Mouse (Mus musculus) olfactory bulb, adult 2 months (tissue): ENCODE results near the gene Kdm1a.

Experiments
- CTCF ChIP-seq: fragments of 200-500 bp; IDR thresholded peaks from 2 replicates; pipeline ENCODE4 v1.5.1; 2012; ENCODE audit warnings: low read depth, mild to moderate bottlenecking, low read length, moderate library complexity; ENCODE audit not compliant: insufficient read depth
- POLR2A ChIP-seq: fragments of 200-500 bp; IDR thresholded peaks from 2 replicates; pipeline ENCODE4 v1.6.1; 2012; ENCODE audit warnings: mild to moderate bottlenecking, low read depth, low read length, moderate library complexity; ENCODE audit not compliant: insufficient read depth

GRCm38 (mm10) chr4:136526412-136526811 is 76.1 kb downstream of the Kdm1a start:
- no peak for TF ChIP-seq POLR2A
- no peak for TF ChIP-seq CTCF
